Mouse (Mus musculus) hindbrain, embryonic 16.5 days (tissue): ENCODE data around the gene Zcwpw1. TPM values are rescaled to one million over a fixed set of nuclear protein-coding genes. Genes with fewer than 3 reads are reported as not detected.

Experiments
- ATAC-seq: fragments of 200-750 bp; cut with Nextera tagmentation; 2 replicates; pipeline ENCODE4 v1.8.0; 2017; ENCODE audit warnings: moderate TSS enrichment, moderate library complexity
- H3K27ac ChIP-seq: fragments of 300-500 bp; sonication (generic); 2 replicates; pipeline ENCODE4 v1.5.1; 2014; ENCODE audit warnings: low read depth, mild to moderate bottlenecking, control low read depth, low read length, moderate library complexity
- H3K27me3 ChIP-seq: fragments of 300-500 bp; sonication (generic); replicated peaks from 2 replicates; pipeline ENCODE4 v1.6.1; 2014; ENCODE audit warnings: low read length; ENCODE audit not compliant: control insufficient read depth, insufficient read depth
- H3K36me3 ChIP-seq: fragments of 300-500 bp; sonication (generic); 2 replicates; pipeline ENCODE4 v1.6.1; 2014; ENCODE audit warnings: mild to moderate bottlenecking, low read length, moderate library complexity, mixed read lengths; ENCODE audit not compliant: control insufficient read depth, insufficient read depth
- H3K4me1 ChIP-seq: fragments of 300-500 bp; sonication (generic); 2 replicates; pipeline ENCODE4 v1.6.1; 2014; ENCODE audit warnings: low read depth, low read length; ENCODE audit not compliant: control insufficient read depth, insufficient read depth
- H3K4me2 ChIP-seq: fragments of 300-500 bp; sonication (generic); 2 replicates; pipeline ENCODE4 v1.6.1; 2014; ENCODE audit warnings: mild to moderate bottlenecking, low read length, control low read depth, moderate library complexity
- H3K4me3 ChIP-seq: fragments of 300-500 bp; sonication (generic); 2 replicates; pipeline ENCODE4 v1.5.1; 2014; ENCODE audit warnings: mild to moderate bottlenecking, low read length, control low read depth, moderate library complexity
- H3K9ac ChIP-seq: fragments of 300-500 bp; sonication (generic); 2 replicates; pipeline ENCODE4 v1.6.1; 2014; ENCODE audit warnings: low read depth, mild to moderate bottlenecking, control low read depth, low read length, moderate library complexity
- H3K9me3 ChIP-seq: fragments of 300-500 bp; sonication (generic); 2 replicates; pipeline ENCODE4 v1.6.1; 2014; ENCODE audit warnings: mild to moderate bottlenecking, low read length, moderate library complexity; ENCODE audit not compliant: control insufficient read depth
- WGBS: fragments of 180-500 bp; shearing (Covaris S2); extraction: QIAGEN DNeasy Blood & Tissue Kit; methylation state at CpG from one replicate; pipeline ENCODE4 v1.1.7; 2014; 5-methylcytosine and 5-hydroxymethylcytosine counted together
- polyA plus RNA-seq: library from polyadenylated mRNA; unstranded; fragments of >200 nt; fragmentation: Nextera tagmentation; extraction: Ambion mirVana; gene quantifications from 2 replicates; pipeline ENCODE4 v1.2.1, GENCODE M21; 2015

Gene Zcwpw1
- polyA plus RNA-seq, 1 experiment from 2014 or later, result 11.2 TPM

- Histone ChIP-seq H3K27ac (no peak overlapping the region), H3K27me3 (no peaks in the 10 kb centered on the region), H3K9ac (no peak overlapping the region), H3K4me2 (no peak overlapping the region), H3K4me3 (no peak overlapping the region), H3K9me3 (no peaks in the 10 kb centered on the region), H3K36me3 (no peaks in the 10 kb centered on the region), H3K4me1 (no peaks in the 10 kb centered on the region)
- WGBS, result 79% methylated on average over 1 of the region's 1 CpGs
- ATAC-seq, result no peak
Observed at GRCm38 (mm10) chr5:137822602-137823001, 35.0 kb downstream of the Zcwpw1 start.

GRCm38 (mm10) chr5:137823455-137824045 lies 36.0 kb downstream of the Zcwpw1 start:
- no peaks in the 10 kb centered on the region for H3K4me1 ChIP-seq
- no peaks in the 10 kb centered on the region for H3K36me3 ChIP-seq
- 89% methylated on average over 6 of the region's 6 CpGs for WGBS
- H3K9ac ChIP-seq, result no peak overlapping the region
- no peak overlapping the region for H3K27ac ChIP-seq
- H3K4me3 ChIP-seq, result no peak overlapping the region
- no peaks in the 10 kb centered on the region for H3K9me3 ChIP-seq
- no peaks in the 10 kb centered on the region for H3K27me3 ChIP-seq
- ATAC-seq, result no peak
- no peak overlapping the region for H3K4me2 ChIP-seq

GRCm38 (mm10) chr5:137825030-137825429 lies 37.4 kb downstream of the Zcwpw1 start:
- H3K27me3 ChIP-seq, result no peaks in the 10 kb centered on the region
- H3K27ac ChIP-seq, result no peak overlapping the region
- no peaks in the 10 kb centered on the region for H3K4me1 ChIP-seq
- WGBS, result 87% methylated on average over 3 of the region's 3 CpGs
- no peaks in the 10 kb centered on the region for H3K36me3 ChIP-seq
- no peak overlapping the region for H3K9ac ChIP-seq
- no peak overlapping the region for H3K4me2 ChIP-seq
- no peak for ATAC-seq
- no peaks in the 10 kb centered on the region for H3K9me3 ChIP-seq
- no peak overlapping the region for H3K4me3 ChIP-seq

GRCm38 (mm10) chr5:137825971-137826370 lies 38.4 kb downstream of the Zcwpw1 start:
- no peak overlapping the region for H3K27ac ChIP-seq
- no peak overlapping the region for H3K4me2 ChIP-seq
- no peak for ATAC-seq
- 92% methylated on average over 2 of the region's 2 CpGs for WGBS
- H3K9me3 ChIP-seq, result no peaks in the 10 kb centered on the region
- H3K36me3 ChIP-seq, result no peaks in the 10 kb centered on the region
- no peak overlapping the region for H3K4me3 ChIP-seq
- H3K9ac ChIP-seq, result no peak overlapping the region
- H3K4me1 ChIP-seq, result no peaks in the 10 kb centered on the region
- H3K27me3 ChIP-seq, result no peaks in the 10 kb centered on the region

GRCm38 (mm10) chr5:137826421-137826820 lies 38.8 kb downstream of the Zcwpw1 start:
- no peak overlapping the region for H3K4me2 ChIP-seq
- H3K27ac ChIP-seq, result no peak overlapping the region
- no peaks in the 10 kb centered on the region for H3K36me3 ChIP-seq
- no peaks in the 10 kb centered on the region for H3K27me3 ChIP-seq
- H3K9ac ChIP-seq, result no peak overlapping the region
- ATAC-seq, result no peak
- no peaks in the 10 kb centered on the region for H3K9me3 ChIP-seq
- 78% methylated on average over 7 of the region's 7 CpGs for WGBS
- H3K4me1 ChIP-seq, result no peaks in the 10 kb centered on the region
- no peak overlapping the region for H3K4me3 ChIP-seq

GRCm38 (mm10) chr5:137828694-137829093 lies 41.1 kb downstream of the Zcwpw1 start:
- Histone ChIP-seq H3K4me3 (no peak overlapping the region), H3K27me3 (no peaks in the 10 kb centered on the region), H3K36me3 (no peaks in the 10 kb centered on the region), H3K4me2 (no peak overlapping the region), H3K27ac (no peak overlapping the region), H3K9ac (no peak overlapping the region), H3K9me3 (no peaks in the 10 kb centered on the region), H3K4me1 (no peaks in the 10 kb centered on the region)
- 87% methylated on average over 6 of the region's 6 CpGs for WGBS
- no peak for ATAC-seq

GRCm38 (mm10) chr5:137830238-137830637 lies 42.6 kb downstream of the Zcwpw1 start:
- Histone ChIP-seq H3K27me3 (no peaks in the 10 kb centered on the region), H3K4me2 (no peak overlapping the region), H3K4me3 (no peak overlapping the region), H3K9me3 (no peaks in the 10 kb centered on the region), H3K4me1 (no peaks in the 10 kb centered on the region), H3K27ac (no peak overlapping the region), H3K36me3 (no peaks in the 10 kb centered on the region), H3K9ac (no peak overlapping the region)
- 86% methylated on average over 7 of the region's 7 CpGs for WGBS
- no peak for ATAC-seq

GRCm38 (mm10) chr5:137831106-137831505 lies 43.5 kb downstream of the Zcwpw1 start:
- no peak for ATAC-seq
- H3K9me3 ChIP-seq, result no peaks in the 10 kb centered on the region
- H3K9ac ChIP-seq, result no peak overlapping the region
- H3K27ac ChIP-seq, result no peak overlapping the region
- no peak overlapping the region for H3K4me2 ChIP-seq
- H3K4me1 ChIP-seq, result no peaks in the 10 kb centered on the region
- 90% methylated on average over 4 of the region's 4 CpGs for WGBS
- H3K27me3 ChIP-seq, result no peaks in the 10 kb centered on the region
- no peaks in the 10 kb centered on the region for H3K36me3 ChIP-seq
- no peak overlapping the region for H3K4me3 ChIP-seq

GRCm38 (mm10) chr5:137831506-137831905 lies 43.9 kb downstream of the Zcwpw1 start:
- Histone ChIP-seq H3K4me2 (no peak overlapping the region), H3K27me3 (no peaks in the 10 kb centered on the region), H3K9ac (no peak overlapping the region), H3K36me3 (no peaks in the 10 kb centered on the region), H3K4me1 (no peaks in the 10 kb centered on the region), H3K9me3 (no peaks in the 10 kb centered on the region), H3K4me3 (no peak overlapping the region), H3K27ac (no peak overlapping the region)
- ATAC-seq, result no peak
- 83% methylated on average over 6 of the region's 6 CpGs for WGBS

- H3K27ac ChIP-seq, result no peak overlapping the region
- H3K4me3 ChIP-seq, result no peak overlapping the region
- no peaks in the 10 kb centered on the region for H3K9me3 ChIP-seq
- no peaks in the 10 kb centered on the region for H3K27me3 ChIP-seq
- H3K4me2 ChIP-seq, result no peak overlapping the region
- 70% methylated on average over 4 of the region's 4 CpGs for WGBS
- no peak for ATAC-seq
- no peak overlapping the region for H3K9ac ChIP-seq
- no peaks in the 10 kb centered on the region for H3K4me1 ChIP-seq
- no peaks in the 10 kb centered on the region for H3K36me3 ChIP-seq
Observed at GRCm38 (mm10) chr5:137833500-137833899, 45.9 kb downstream of the Zcwpw1 start.
